Mouse (Mus musculus) megakaryocyte, embryonic 14.5 days (primary cell): Measurements from ENCODE around the gene Hk2.

Experiments
- FLI1 ChIP-seq: IDR thresholded peaks from 2 replicates; pipeline ENCODE4 v1.6.1; 2012; ENCODE audit warnings: low read length, inconsistent platforms, mixed read lengths
- GATA1 ChIP-seq: IDR thresholded peaks from 3 replicates; pipeline ENCODE4 v1.6.1; 2012; ENCODE audit warnings: mixed read lengths, low read length, inconsistent platforms, borderline replicate concordance

GRCm38 (mm10) chr6:82783906-82784305 is 9.7 kb upstream of the Hk2 start:
- TF ChIP-seq GATA1 (no peak), FLI1 (no peak)
